Mouse (Mus musculus): ENCODE results near the gene Trex1. TPM values are rescaled to one million over a fixed set of nuclear protein-coding genes. Genes with fewer than 3 reads are reported as not detected.

The Trex1 gene
- polyA plus RNA-seq, 1 experiment = 45.2 TPM

- no peaks in the 10 kb centered on the region for H3K36me3 ChIP-seq (ENCODE audit: control insufficient read depth, insufficient read depth, low read length)
- TF ChIP-seq CTCF (conservative IDR thresholded peaks at IDR 0.05; ENCODE audit: insufficient read depth, insufficient read length, low read depth, low read length) = peak; percentile 76
- no peak for TF ChIP-seq POLR2A (IDR thresholded peaks at IDR 0.05; ENCODE audit: low read depth, low read length)
- 40% methylated on average over 5 of the region's 5 CpGs for WGBS
- no peaks in the 10 kb centered on the region; the same call in 1 of the 2 replicates for H3K4me1 ChIP-seq (ENCODE audit: control insufficient read depth, insufficient read depth, low read length)
- DNase-seq = peak; percentile 73
- no peak overlapping the region for H3K27ac ChIP-seq (ENCODE audit: insufficient read depth, low read depth, low read length)
- H3K4me3 ChIP-seq (ENCODE audit: insufficient read depth, low read depth, low read length) = no peak overlapping the region
- H3K27me3 ChIP-seq (replicated peaks; ENCODE audit: control insufficient read depth, insufficient read depth, low read length) = no peaks in the 10 kb centered on the region
These were observed 13.2 kb downstream of the Trex1 start for GRCm38 (mm10) chr9:109046306-109046705.

- 51% methylated on average over 7 of the region's 7 CpGs for WGBS
These were observed 18.2 kb downstream of the Trex1 start for GRCm38 (mm10) chr9:109041351-109041750.

GRCm38 (mm10) chr9:109040906-109041305 lies 18.6 kb downstream of the Trex1 start:
- Histone ChIP-seq H3K4me3 (ENCODE audit: insufficient read depth, low read depth, low read length) (peak overlapping the region; percentile 81; the same call in 1 of the 2 replicates), H3K27ac (ENCODE audit: insufficient read depth, low read depth, low read length) (peak overlapping the region; percentile 85)
- WGBS = 20% methylated on average over 6 of the region's 6 CpGs

More at GRCm38 (mm10) chr9:109041351-109041750, 18.2 kb downstream of the Trex1 start:
- no peak for DNase-seq
- Histone ChIP-seq H3K27ac (ENCODE audit: insufficient read depth, low read depth, low read length) (0 out of 2 replicates have a peak overlapping the region, but pooled peaks have one; percentile 85), H3K4me3 (ENCODE audit: insufficient read depth, low read depth, low read length) (no peak overlapping the region), H3K27me3 (replicated peaks; ENCODE audit: control insufficient read depth, insufficient read depth, low read length) (no peaks in the 10 kb centered on the region), H3K4me1 (ENCODE audit: control insufficient read depth, insufficient read depth, low read length) (peaks cover 15% of the 10 kb centered on the region), H3K36me3 (ENCODE audit: control insufficient read depth, insufficient read depth, low read length) (no peaks in the 10 kb centered on the region)
- no peak for TF ChIP-seq POLR2A (IDR thresholded peaks at IDR 0.05; ENCODE audit: low read depth, low read length)
- no peak for TF ChIP-seq CTCF (conservative IDR thresholded peaks at IDR 0.05; ENCODE audit: insufficient read depth, insufficient read length, low read depth, low read length)

GRCm38 (mm10) chr9:109040216-109040615 lies 19.3 kb downstream of the Trex1 start:
- H3K4me3 ChIP-seq (ENCODE audit: insufficient read depth, low read depth, low read length) = peak overlapping the region; percentile 81
- WGBS = 28% methylated on average over 8 of the region's 8 CpGs

More at GRCm38 (mm10) chr9:109040906-109041305, 18.6 kb downstream of the Trex1 start:
- peak; percentile 59 for DNase-seq
- H3K4me1 ChIP-seq (ENCODE audit: control insufficient read depth, insufficient read depth, low read length) = peaks cover 15% of the 10 kb centered on the region
- TF ChIP-seq CTCF (conservative IDR thresholded peaks at IDR 0.05; ENCODE audit: insufficient read depth, insufficient read length, low read depth, low read length) (no peak), POLR2A (IDR thresholded peaks at IDR 0.05; ENCODE audit: low read depth, low read length) (no peak)
- H3K27me3 ChIP-seq (replicated peaks; ENCODE audit: control insufficient read depth, insufficient read depth, low read length) = no peaks in the 10 kb centered on the region
- no peaks in the 10 kb centered on the region for H3K36me3 ChIP-seq (ENCODE audit: control insufficient read depth, insufficient read depth, low read length)

GRCm38 (mm10) chr9:109039681-109040080 lies 19.9 kb downstream of the Trex1 start:
- H3K27ac ChIP-seq (ENCODE audit: insufficient read depth, low read depth, low read length) = peak overlapping the region; percentile 85
- H3K4me3 ChIP-seq (ENCODE audit: insufficient read depth, low read depth, low read length) = peak overlapping the region; percentile 81
- H3K27me3 ChIP-seq (replicated peaks; ENCODE audit: control insufficient read depth, insufficient read depth, low read length) = no peaks in the 10 kb centered on the region
- 41% methylated on average over 4 of the region's 4 CpGs for WGBS
- no peak for DNase-seq
- H3K36me3 ChIP-seq (ENCODE audit: control insufficient read depth, insufficient read depth, low read length) = no peaks in the 10 kb centered on the region
- peaks cover 15% of the 10 kb centered on the region for H3K4me1 ChIP-seq (ENCODE audit: control insufficient read depth, insufficient read depth, low read length)
- TF ChIP-seq CTCF (conservative IDR thresholded peaks at IDR 0.05; ENCODE audit: insufficient read depth, insufficient read length, low read depth, low read length) (no peak), POLR2A (IDR thresholded peaks at IDR 0.05; ENCODE audit: low read depth, low read length) (no peak)

More at GRCm38 (mm10) chr9:109040216-109040615, 19.3 kb downstream of the Trex1 start:
- Histone ChIP-seq H3K36me3 (ENCODE audit: control insufficient read depth, insufficient read depth, low read length) (no peaks in the 10 kb centered on the region), H3K27ac (ENCODE audit: insufficient read depth, low read depth, low read length) (peak overlapping the region; percentile 85), H3K27me3 (replicated peaks; ENCODE audit: control insufficient read depth, insufficient read depth, low read length) (no peaks in the 10 kb centered on the region), H3K4me1 (ENCODE audit: control insufficient read depth, insufficient read depth, low read length) (peaks cover 15% of the 10 kb centered on the region)
- DNase-seq = peak; percentile 84
- TF ChIP-seq POLR2A (IDR thresholded peaks at IDR 0.05; ENCODE audit: low read depth, low read length) (no peak), CTCF (conservative IDR thresholded peaks at IDR 0.05; ENCODE audit: insufficient read depth, insufficient read length, low read depth, low read length) (no peak)

- H3K27ac ChIP-seq (ENCODE audit: insufficient read depth, low read depth, low read length) = peak overlapping the region; percentile 85
- no peaks in the 10 kb centered on the region for H3K36me3 ChIP-seq (ENCODE audit: control insufficient read depth, insufficient read depth, low read length)
- WGBS = 15% methylated on average over 8 of the region's 8 CpGs
- peaks cover 15% of the 10 kb centered on the region for H3K4me1 ChIP-seq (ENCODE audit: control insufficient read depth, insufficient read depth, low read length)
- peak overlapping the region; percentile 81 for H3K4me3 ChIP-seq (ENCODE audit: insufficient read depth, low read depth, low read length)
- H3K27me3 ChIP-seq (replicated peaks; ENCODE audit: control insufficient read depth, insufficient read depth, low read length) = no peaks in the 10 kb centered on the region
- TF ChIP-seq CTCF (conservative IDR thresholded peaks at IDR 0.05; ENCODE audit: insufficient read depth, insufficient read length, low read depth, low read length) (no peak), POLR2A (IDR thresholded peaks at IDR 0.05; ENCODE audit: low read depth, low read length) (no peak)
- peak; percentile 88 for DNase-seq
These were observed 20.6 kb downstream of the Trex1 start for GRCm38 (mm10) chr9:109038901-109039364.

- H3K4me1 ChIP-seq (ENCODE audit: control insufficient read depth, insufficient read depth, low read length) = peaks cover 15% of the 10 kb centered on the region
- peak; percentile 89 for DNase-seq
- no peak for TF ChIP-seq CTCF (conservative IDR thresholded peaks at IDR 0.05; ENCODE audit: insufficient read depth, insufficient read length, low read depth, low read length)
- peak; percentile 65 for TF ChIP-seq POLR2A (IDR thresholded peaks at IDR 0.05; ENCODE audit: low read depth, low read length)
- H3K27ac ChIP-seq (ENCODE audit: insufficient read depth, low read depth, low read length) = peak within 1 kb of the TSS; percentile 85
- no peaks in the 10 kb centered on the region for H3K36me3 ChIP-seq (ENCODE audit: control insufficient read depth, insufficient read depth, low read length)
- under 1% methylated on average over 40 of the region's 40 CpGs for WGBS
- peak within 1 kb of the TSS; percentile 81 for H3K4me3 ChIP-seq (ENCODE audit: insufficient read depth, low read depth, low read length)
- no peaks in the 10 kb centered on the region for H3K27me3 ChIP-seq (replicated peaks; ENCODE audit: control insufficient read depth, insufficient read depth, low read length)
These were observed 21.2 kb downstream of the Trex1 start, which contains the start of gene Shisa5 for GRCm38 (mm10) chr9:109038086-109038895. Shisa5 (plus strand) TSS chr9:109038565.

Data from kidney, adult 2 months (tissue).